Mouse (Mus musculus) embryonic facial prominence, embryonic 11.5 days (tissue): Measurements from ENCODE around the gene Erbb3. TPM values are rescaled to one million over a fixed set of nuclear protein-coding genes. Genes with fewer than 3 reads are reported as not detected.

ENCODE experiments used
- ATAC-seq: fragments of 200-750 bp; cut with Nextera tagmentation; replicated peaks from 2 replicates; pipeline ENCODE4 v1.8.0; 2017; ENCODE audit warnings: low read depth; ENCODE audit not compliant: insufficient number of reproducible peaks, low FRiP score, low TSS enrichment
- DNase-seq: peaks from one replicate; pipeline ENCODE4 v3.0.0-alpha.2; 2015; ENCODE audit warnings: low spot score
- H3K27ac ChIP-seq: fragments of 300-500 bp; sonication (generic); replicated peaks from 2 replicates; pipeline ENCODE4 v1.5.1; 2014; ENCODE audit warnings: mild to moderate bottlenecking, low read depth, low read length, control low read depth
- H3K27me3 ChIP-seq: fragments of 300-500 bp; sonication (generic); 2 replicates; pipeline ENCODE4 v1.6.1; 2014; ENCODE audit warnings: mild to moderate bottlenecking, low read length, moderate library complexity, mixed read lengths; ENCODE audit not compliant: control insufficient read depth, insufficient read depth
- H3K36me3 ChIP-seq: fragments of 300-500 bp; sonication (generic); replicated peaks from 2 replicates; pipeline ENCODE4 v1.6.1; 2014; ENCODE audit warnings: low read depth, mild to moderate bottlenecking, low read length, moderate library complexity, mixed read lengths; ENCODE audit not compliant: control insufficient read depth, insufficient read depth
- H3K4me1 ChIP-seq: fragments of 300-500 bp; sonication (generic); 2 replicates; pipeline ENCODE4 v1.6.1; 2014; ENCODE audit warnings: low read length, mixed read lengths; ENCODE audit not compliant: control insufficient read depth, insufficient read depth
- H3K4me2 ChIP-seq: fragments of 300-500 bp; sonication (generic); 2 replicates; pipeline ENCODE4 v1.6.1; 2014; ENCODE audit warnings: low read depth, mild to moderate bottlenecking, control low read depth, low read length, moderate library complexity
- H3K4me3 ChIP-seq: fragments of 300-500 bp; sonication (generic); 2 replicates; pipeline ENCODE4 v1.5.1; 2014; ENCODE audit warnings: low read depth, low read length, control low read depth
- H3K9ac ChIP-seq: fragments of 300-500 bp; sonication (generic); replicated peaks from 2 replicates; pipeline ENCODE4 v1.6.1; 2014; ENCODE audit warnings: mild to moderate bottlenecking, control low read depth, low read length
- H3K9me3 ChIP-seq: fragments of 300-500 bp; sonication (generic); replicated peaks from 2 replicates; pipeline ENCODE4 v1.6.1; 2016; ENCODE audit warnings: mild to moderate bottlenecking, low read length, inconsistent platforms, mixed read lengths; ENCODE audit not compliant: control insufficient read depth
- WGBS: fragments of 180-500 bp; shearing (Covaris S2); extraction: QIAGEN DNeasy Blood & Tissue Kit; methylation state at CpG from one replicate; pipeline ENCODE4 v1.1.7; 2014; 5-methylcytosine and 5-hydroxymethylcytosine counted together
- polyA plus RNA-seq: library from polyadenylated mRNA; unstranded; fragments of >200 nt; fragmentation: Nextera tagmentation; extraction: Ambion mirVana; gene quantifications from 2 replicates; pipeline ENCODE4 v1.2.1, GENCODE M21; 2014

Gene Erbb3
- polyA plus RNA-seq, 1 experiment from 2014 or later, result 10.6 TPM

- no peaks in the 10 kb centered on the region for H3K9me3 ChIP-seq
- no peak overlapping the region for H3K4me2 ChIP-seq
- peaks cover 12% of the 10 kb centered on the region for H3K36me3 ChIP-seq
- H3K4me1 ChIP-seq, result no peaks in the 10 kb centered on the region
- H3K27me3 ChIP-seq, result no peaks in the 10 kb centered on the region
- no peak overlapping the region for H3K27ac ChIP-seq
- WGBS, result 97% methylated on average over 3 of the region's 3 CpGs
- DNase-seq (no peak), ATAC-seq (no peak)
- no peak overlapping the region for H3K4me3 ChIP-seq
- no peak overlapping the region for H3K9ac ChIP-seq
These were observed 43.9 kb downstream of the Erbb3 start for GRCm38 (mm10) chr10:128545570-128545898.

- H3K4me2 ChIP-seq, result no peak overlapping the region
- WGBS, result 94% methylated on average over 37 of the region's 37 CpGs
- H3K4me1 ChIP-seq, result no peaks in the 10 kb centered on the region
- peaks cover 12% of the 10 kb centered on the region for H3K36me3 ChIP-seq
- ATAC-seq (no peak), DNase-seq (no peak)
- no peaks in the 10 kb centered on the region for H3K9me3 ChIP-seq
- H3K27ac ChIP-seq, result no peak overlapping the region
- H3K9ac ChIP-seq, result no peak overlapping the region
- H3K4me3 ChIP-seq, result no peak overlapping the region
- no peaks in the 10 kb centered on the region for H3K27me3 ChIP-seq
These were observed 44.5 kb downstream of the Erbb3 start for GRCm38 (mm10) chr10:128544674-128545569.

- H3K4me2 ChIP-seq, result no peak overlapping the region
- peaks cover 12% of the 10 kb centered on the region for H3K36me3 ChIP-seq
- no peak overlapping the region for H3K27ac ChIP-seq
- DNase-seq (no peak), ATAC-seq (no peak)
- 94% methylated on average over 15 of the region's 15 CpGs for WGBS
- no peaks in the 10 kb centered on the region for H3K9me3 ChIP-seq
- H3K9ac ChIP-seq, result no peak overlapping the region
- H3K4me3 ChIP-seq, result no peak overlapping the region
- H3K4me1 ChIP-seq, result no peaks in the 10 kb centered on the region
- no peaks in the 10 kb centered on the region for H3K27me3 ChIP-seq
These were observed 45.2 kb downstream of the Erbb3 start for GRCm38 (mm10) chr10:128544151-128544657.

- H3K9me3 ChIP-seq, result no peaks in the 10 kb centered on the region
- H3K27me3 ChIP-seq, result no peaks in the 10 kb centered on the region
- no peak overlapping the region for H3K27ac ChIP-seq
- 79% methylated on average over 2 of the region's 2 CpGs for WGBS
- ATAC-seq, result no peak
- DNase-seq, result no peak
- H3K4me3 ChIP-seq, result 0 out of 2 replicates have a peak overlapping the region, but pooled peaks have one; percentile 1
- no peak overlapping the region for H3K4me2 ChIP-seq
- H3K36me3 ChIP-seq, result peaks cover 12% of the 10 kb centered on the region
- no peak overlapping the region for H3K9ac ChIP-seq
- H3K4me1 ChIP-seq, result no peaks in the 10 kb centered on the region
These were observed 46.4 kb downstream of the Erbb3 start for GRCm38 (mm10) chr10:128543100-128543499.

- H3K4me3 ChIP-seq, result no peak overlapping the region
- no peaks in the 10 kb centered on the region for H3K4me1 ChIP-seq
- H3K9ac ChIP-seq, result no peak overlapping the region
- H3K9me3 ChIP-seq, result no peaks in the 10 kb centered on the region
- H3K4me2 ChIP-seq, result no peak overlapping the region
- H3K27me3 ChIP-seq, result no peaks in the 10 kb centered on the region
- peaks cover under 1% of the 10 kb centered on the region for H3K36me3 ChIP-seq
- WGBS, result 67% methylated on average over 1 of the region's 1 CpGs
- ATAC-seq (no peak), DNase-seq (no peak)
- H3K27ac ChIP-seq, result no peak overlapping the region
These were observed 51.0 kb downstream of the Erbb3 start for GRCm38 (mm10) chr10:128538340-128538870.

- Histone ChIP-seq H3K9me3 (no peaks in the 10 kb centered on the region), H3K4me3 (no peak overlapping the region), H3K9ac (no peak overlapping the region; the same call in 1 of the 2 replicates), H3K27ac (no peak overlapping the region), H3K27me3 (no peaks in the 10 kb centered on the region), H3K4me1 (no peaks in the 10 kb centered on the region), H3K4me2 (peak overlapping the region; percentile 7; the same call in 1 of the 2 replicates), H3K36me3 (no peaks in the 10 kb centered on the region)
- WGBS, result 17% methylated on average over 18 of the region's 18 CpGs
- peak; percentile 94 for DNase-seq
- ATAC-seq, result peak; percentile 81
These were observed 53.0 kb downstream of the Erbb3 start for GRCm38 (mm10) chr10:128536266-128536940.

GRCm38 (mm10) chr10:128535624-128536265, 53.7 kb downstream of the Erbb3 start:
- 73% methylated on average over 4 of the region's 4 CpGs for WGBS
- DNase-seq (peak; percentile 13), ATAC-seq (no peak)
- Histone ChIP-seq H3K9ac (no peak overlapping the region; the same call in 1 of the 2 replicates), H3K4me3 (no peak overlapping the region), H3K27me3 (no peaks in the 10 kb centered on the region), H3K36me3 (no peaks in the 10 kb centered on the region), H3K9me3 (no peaks in the 10 kb centered on the region), H3K4me2 (peak overlapping the region; percentile 7; the same call in 1 of the 2 replicates), H3K27ac (no peak overlapping the region), H3K4me1 (no peaks in the 10 kb centered on the region)
